Mouse (Mus musculus): ENCODE results near the gene Porcn. TPM values are rescaled to one million over a fixed set of nuclear protein-coding genes. Genes with fewer than 3 reads are reported as not detected.

Porcn gene
- polyA plus RNA-seq, 1 experiment: 5.3 TPM

GRCm38 (mm10) chrX:8175504-8176385 lies 30.6 kb downstream of the Porcn start, which contains the start of gene Tbc1d25:
Gene Tbc1d25 (minus strand): TSS chrX:8176181.
- H3K27me3 ChIP-seq (ENCODE audit: control insufficient read depth, insufficient read depth, low read length): no peaks in the 10 kb centered on the region
- H3K4me3 ChIP-seq (ENCODE audit: control insufficient read depth, insufficient read depth, low read length): peak within 1 kb of the TSS; percentile 95
- no peaks in the 10 kb centered on the region for H3K4me1 ChIP-seq (replicated peaks; ENCODE audit: control insufficient read depth, insufficient read depth, low read length)
- no peaks in the 10 kb centered on the region for H3K36me3 ChIP-seq (ENCODE audit: control insufficient read depth, insufficient read depth, low read length)
- TF ChIP-seq CTCF (IDR thresholded peaks at IDR 0.05; ENCODE audit: borderline replicate concordance, control insufficient read depth, extremely low read depth, insufficient read depth, low read length, poor library complexity) (0 out of 2 replicates have a peak, but pooled peaks have one; percentile 32), POLR2A (IDR thresholded peaks at IDR 0.05; ENCODE audit: control insufficient read depth, extremely low read depth, insufficient read depth, low read length, poor library complexity) (no peak)
- H3K27ac ChIP-seq (ENCODE audit: control insufficient read depth, insufficient read depth, low read length): no peak within 1 kb of the TSS
- 1% methylated on average over 56 of the region's 56 CpGs for WGBS
- DNase-seq: peak; percentile 83

GRCm38 (mm10) chrX:8175169-8175503 lies 31.2 kb downstream of the Porcn start:
- TF ChIP-seq POLR2A (IDR thresholded peaks at IDR 0.05; ENCODE audit: control insufficient read depth, extremely low read depth, insufficient read depth, low read length, poor library complexity) (no peak), CTCF (IDR thresholded peaks at IDR 0.05; ENCODE audit: borderline replicate concordance, control insufficient read depth, extremely low read depth, insufficient read depth, low read length, poor library complexity) (no peak)
- Histone ChIP-seq H3K27me3 (ENCODE audit: control insufficient read depth, insufficient read depth, low read length) (no peaks in the 10 kb centered on the region), H3K27ac (ENCODE audit: control insufficient read depth, insufficient read depth, low read length) (no peak overlapping the region), H3K4me3 (ENCODE audit: control insufficient read depth, insufficient read depth, low read length) (peak overlapping the region; percentile 95), H3K36me3 (ENCODE audit: control insufficient read depth, insufficient read depth, low read length) (no peaks in the 10 kb centered on the region), H3K4me1 (replicated peaks; ENCODE audit: control insufficient read depth, insufficient read depth, low read length) (no peaks in the 10 kb centered on the region)
- WGBS: 0% methylated on average over 4 of the region's 4 CpGs
- no peak for DNase-seq

GRCm38 (mm10) chrX:8167716-8168647 lies 38.3 kb downstream of the Porcn start:
- Histone ChIP-seq H3K27me3 (ENCODE audit: control insufficient read depth, insufficient read depth, low read length) (no peaks in the 10 kb centered on the region), H3K27ac (ENCODE audit: control insufficient read depth, insufficient read depth, low read length) (no peak overlapping the region), H3K4me3 (ENCODE audit: control insufficient read depth, insufficient read depth, low read length) (no peak overlapping the region), H3K36me3 (ENCODE audit: control insufficient read depth, insufficient read depth, low read length) (no peaks in the 10 kb centered on the region), H3K4me1 (replicated peaks; ENCODE audit: control insufficient read depth, insufficient read depth, low read length) (no peaks in the 10 kb centered on the region)
- DNase-seq: no peak
- 89% methylated on average over 8 of the region's 10 CpGs for WGBS
- TF ChIP-seq CTCF (IDR thresholded peaks at IDR 0.05; ENCODE audit: borderline replicate concordance, control insufficient read depth, extremely low read depth, insufficient read depth, low read length, poor library complexity): no peak
- no peak for TF ChIP-seq POLR2A (IDR thresholded peaks at IDR 0.05; ENCODE audit: control insufficient read depth, extremely low read depth, insufficient read depth, low read length, poor library complexity)

- no peaks in the 10 kb centered on the region for H3K27me3 ChIP-seq (ENCODE audit: control insufficient read depth, insufficient read depth, low read length)
- no peak overlapping the region for H3K4me3 ChIP-seq (ENCODE audit: control insufficient read depth, insufficient read depth, low read length)
- no peaks in the 10 kb centered on the region for H3K36me3 ChIP-seq (ENCODE audit: control insufficient read depth, insufficient read depth, low read length)
- no peaks in the 10 kb centered on the region for H3K4me1 ChIP-seq (replicated peaks; ENCODE audit: control insufficient read depth, insufficient read depth, low read length)
- DNase-seq: no peak
- no peak overlapping the region for H3K27ac ChIP-seq (ENCODE audit: control insufficient read depth, insufficient read depth, low read length)
- WGBS: 98% methylated on average over 4 of the region's 4 CpGs
- no peak for TF ChIP-seq POLR2A (IDR thresholded peaks at IDR 0.05; ENCODE audit: control insufficient read depth, extremely low read depth, insufficient read depth, low read length, poor library complexity)
- no peak for TF ChIP-seq CTCF (IDR thresholded peaks at IDR 0.05; ENCODE audit: borderline replicate concordance, control insufficient read depth, extremely low read depth, insufficient read depth, low read length, poor library complexity)
Measured at GRCm38 (mm10) chrX:8164471-8164870, 41.9 kb downstream of the Porcn start.

- H3K4me3 ChIP-seq (ENCODE audit: control insufficient read depth, insufficient read depth, low read length): no peak overlapping the region
- no peaks in the 10 kb centered on the region for H3K27me3 ChIP-seq (ENCODE audit: control insufficient read depth, insufficient read depth, low read length)
- no peaks in the 10 kb centered on the region for H3K4me1 ChIP-seq (replicated peaks; ENCODE audit: control insufficient read depth, insufficient read depth, low read length)
- 70% methylated on average over 5 of the region's 5 CpGs for WGBS
- no peak overlapping the region for H3K27ac ChIP-seq (ENCODE audit: control insufficient read depth, insufficient read depth, low read length)
- TF ChIP-seq POLR2A (IDR thresholded peaks at IDR 0.05; ENCODE audit: control insufficient read depth, extremely low read depth, insufficient read depth, low read length, poor library complexity) (no peak), CTCF (IDR thresholded peaks at IDR 0.05; ENCODE audit: borderline replicate concordance, control insufficient read depth, extremely low read depth, insufficient read depth, low read length, poor library complexity) (no peak)
- DNase-seq: no peak
- no peaks in the 10 kb centered on the region for H3K36me3 ChIP-seq (ENCODE audit: control insufficient read depth, insufficient read depth, low read length)
Measured at GRCm38 (mm10) chrX:8163076-8163475, 43.2 kb downstream of the Porcn start.
